Mouse (Mus musculus): Measurements from ENCODE around the gene Olfr689.

Olfr689 gene

DNA sequence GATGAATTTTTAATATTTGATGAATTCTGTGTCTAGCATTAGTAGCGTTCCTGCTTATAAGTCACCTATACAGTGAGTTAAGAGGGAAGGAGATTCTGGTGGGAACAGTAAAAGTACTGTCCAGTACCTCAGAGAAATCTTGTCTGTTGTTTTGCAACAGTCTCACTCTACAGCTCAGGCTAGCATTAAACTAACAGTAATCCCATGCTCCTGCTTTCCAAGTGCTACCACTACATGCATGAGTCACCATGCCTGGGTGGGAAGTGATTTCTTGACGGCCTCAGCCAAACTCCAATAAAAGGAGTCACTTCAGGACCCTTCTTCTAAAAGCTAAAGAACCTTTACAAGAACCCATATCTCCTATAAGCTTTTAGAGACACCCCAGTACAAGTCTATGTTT, 50.7 kb downstream of the Olfr689 start:
- H3K36me3 ChIP-seq (ENCODE audit: insufficient read depth, low read length): no peaks in the 10 kb centered on the region
- H3K4me3 ChIP-seq (replicated peaks; ENCODE audit: low read length): no peak overlapping the region
- no peaks in the 10 kb centered on the region for H3K27me3 ChIP-seq (ENCODE audit: insufficient read depth, low read length)
- no peaks in the 10 kb centered on the region for H3K9me3 ChIP-seq (ENCODE audit: low read length)
- no peak for TF ChIP-seq NANOG (IDR thresholded peaks at IDR 0.05; ENCODE audit: borderline replicate concordance, low read length)
- TF ChIP-seq CTCF (conservative IDR thresholded peaks at IDR 0.05; ENCODE audit: low read length): no peak
- TF ChIP-seq POU5F1 (IDR thresholded peaks at IDR 0.05; ENCODE audit: borderline replicate concordance, low read length): no peak
- no peaks in the 10 kb centered on the region for H3K4me1 ChIP-seq (replicated peaks; ENCODE audit: low read depth, low read length)

DNA sequence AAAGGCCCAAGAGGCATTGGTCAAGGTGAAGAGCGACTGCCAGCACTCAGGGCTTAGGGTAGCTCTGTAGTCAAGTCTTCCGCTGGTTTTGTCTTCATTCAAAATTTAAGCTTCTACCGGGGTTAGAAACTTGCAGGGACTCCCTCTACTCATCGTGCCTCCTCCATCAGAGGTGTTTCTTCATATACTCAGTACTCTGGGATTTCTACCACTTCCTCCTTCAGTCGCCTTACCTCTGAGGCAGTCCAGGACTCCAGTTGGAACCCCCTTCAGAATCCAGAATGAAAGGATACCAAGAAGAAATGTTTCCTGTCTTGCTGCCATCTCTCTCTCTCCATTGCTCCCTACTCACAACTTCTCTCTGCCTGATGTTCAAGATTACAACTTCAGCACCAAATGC, 56.3 kb downstream of the Olfr689 start:
- Histone ChIP-seq H3K9me3 (ENCODE audit: low read length) (no peaks in the 10 kb centered on the region), H3K4me1 (replicated peaks; ENCODE audit: low read depth, low read length) (no peaks in the 10 kb centered on the region), H3K27me3 (ENCODE audit: insufficient read depth, low read length) (no peaks in the 10 kb centered on the region), H3K36me3 (ENCODE audit: insufficient read depth, low read length) (peaks cover 18% of the 10 kb centered on the region), H3K4me3 (replicated peaks; ENCODE audit: low read length) (no peak overlapping the region)
- TF ChIP-seq POU5F1 (IDR thresholded peaks at IDR 0.05; ENCODE audit: borderline replicate concordance, low read length): no peak
- no peak for TF ChIP-seq NANOG (IDR thresholded peaks at IDR 0.05; ENCODE audit: borderline replicate concordance, low read length)
- TF ChIP-seq CTCF (conservative IDR thresholded peaks at IDR 0.05; ENCODE audit: low read length): no peak

- Histone ChIP-seq H3K9me3 (ENCODE audit: low read length) (no peaks in the 10 kb centered on the region), H3K4me1 (replicated peaks; ENCODE audit: low read depth, low read length) (no peaks in the 10 kb centered on the region), H3K4me3 (replicated peaks; ENCODE audit: low read length) (no peak within 1 kb of the TSS), H3K27me3 (ENCODE audit: insufficient read depth, low read length) (no peaks in the 10 kb centered on the region), H3K36me3 (ENCODE audit: insufficient read depth, low read length) (peaks cover 24% of the 10 kb centered on the region)
- TF ChIP-seq NANOG (IDR thresholded peaks at IDR 0.05; ENCODE audit: borderline replicate concordance, low read length) (no peak), POU5F1 (IDR thresholded peaks at IDR 0.05; ENCODE audit: borderline replicate concordance, low read length) (no peak), CTCF (conservative IDR thresholded peaks at IDR 0.05; ENCODE audit: low read length) (no peak)
These were observed 57.0 kb downstream of the Olfr689 start, which contains the start of gene Olfr692 for GRCm38 (mm10) chr7:105367930-105368329. Gene Olfr692, plus strand, starts transcription at chr7:105368230.

GRCm38 (mm10) chr7:105368521-105368920, 57.6 kb downstream of the Olfr689 start:
- TF ChIP-seq POU5F1 (IDR thresholded peaks at IDR 0.05; ENCODE audit: borderline replicate concordance, low read length): no peak
- TF ChIP-seq NANOG (IDR thresholded peaks at IDR 0.05; ENCODE audit: borderline replicate concordance, low read length): no peak
- TF ChIP-seq CTCF (conservative IDR thresholded peaks at IDR 0.05; ENCODE audit: low read length): no peak
- H3K4me3 ChIP-seq (replicated peaks; ENCODE audit: low read length): no peak overlapping the region
- no peaks in the 10 kb centered on the region for H3K4me1 ChIP-seq (replicated peaks; ENCODE audit: low read depth, low read length)
- no peaks in the 10 kb centered on the region for H3K27me3 ChIP-seq (ENCODE audit: insufficient read depth, low read length)
- no peaks in the 10 kb centered on the region for H3K9me3 ChIP-seq (ENCODE audit: low read length)
- H3K36me3 ChIP-seq (ENCODE audit: insufficient read depth, low read length): peaks cover 30% of the 10 kb centered on the region
